21 mouse cellular contexts compared by ENCODE assay signal in genomic region chr13:102636032-102636431, GRCm38 (mm10). TPM values are rescaled to one million over a fixed set of nuclear protein-coding genes. Genes with fewer than 3 reads are reported as not detected.
DNase-seq lines count a peak whose midpoint lies in the region; ATAC-seq and TF ChIP-seq lines count a peak whose summit lies in the region.
"Had no signal": no experiment of that assay in that cellular context is flagged by ENCODE, and none has a peak within 500 bp of the region (broad histone marks: within the 10 kb centered on the region; RNA-seq: fewer than 3 reads in every experiment).

No protein-coding gene starts in this region.

- H3K9me3 ChIP-seq in forebrain, embryonic 15.5 days, result no peaks in the 10 kb centered on the region
- H3K9me3 ChIP-seq in forebrain, embryonic 10.5 days, result 0 out of 2 replicates have a peak, but pooled peaks cover 3% of the 10 kb centered on the region
- no peaks in the 10 kb centered on the region for H3K9me3 ChIP-seq in lung, embryonic 14.5 days (ENCODE audit: low read depth, low read length)
- H3K9me3 ChIP-seq in midbrain, embryonic 15.5 days, result no peaks in the 10 kb centered on the region
- H3K9me3 ChIP-seq in midbrain, embryonic 16.5 days (replicated peaks; ENCODE audit: control insufficient read depth, low read length, poor library complexity, severe bottlenecking), result no peaks in the 10 kb centered on the region
- H3K9me3 ChIP-seq: embryonic facial prominence, embryonic 13.5 days had no signal

- TF ChIP-seq CTCF in lung, embryonic 14.5 days (IDR thresholded peaks at IDR 0.05; ENCODE audit: low read depth), result no peak

- peak; percentile 29; the same call in 1 of the 2 replicates for ATAC-seq in forebrain, embryonic 15.5 days (replicated peaks)
- peak; percentile 55; the same call in 1 of the 2 replicates for ATAC-seq in lung, embryonic 14.5 days (ENCODE audit: insufficient read depth)
- ATAC-seq in midbrain, embryonic 15.5 days (replicated peaks), result peak; percentile 58; the same call in 1 of the 2 replicates
- no peak for ATAC-seq in midbrain, embryonic 16.5 days
- ATAC-seq: activated CD4-positive, CD25-positive, alpha-beta regulatory T cell, adult 4 months; forebrain, postnatal 0 days; hindbrain, embryonic 16.5 days; Patski had no signal

- no peak for DNase-seq in forebrain, embryonic 10.5 days (ENCODE audit: extremely low spot score, low spot score)
- peak; percentile 52 for DNase-seq in lung, embryonic 14.5 days
- DNase-seq in lung, postnatal 14 days, result no peak
- DNase-seq in gastrocnemius, postnatal 4 days (ENCODE audit: low spot score in 2 of 2), result no peak
- DNase-seq: adrenal gland, postnatal 14 days; cerebellum, adult 11-12 months; cerebellum, adult 9-10 months; cerebellum, postnatal 25 days; forebrain, postnatal 0 days; gastrocnemius, postnatal 14 days; heart, postnatal 10 days; heart, postnatal 4 days had no signal

- no peak overlapping the region for H3K4me3 ChIP-seq in forebrain, embryonic 15.5 days
- no peak overlapping the region for H3K4me3 ChIP-seq in forebrain, embryonic 10.5 days
- H3K4me3 ChIP-seq in lung, embryonic 14.5 days (ENCODE audit: low read depth, low read length), result no peak overlapping the region
- H3K4me3 ChIP-seq in midbrain, embryonic 15.5 days, result no peak overlapping the region
- H3K4me3 ChIP-seq in midbrain, embryonic 16.5 days (ENCODE audit: low read depth, low read length), result no peak overlapping the region
- H3K4me3 ChIP-seq: embryonic facial prominence, embryonic 13.5 days; hindbrain, embryonic 12.5 days had no signal

- H3K4me1 ChIP-seq in forebrain, embryonic 15.5 days, result peaks cover 9% of the 10 kb centered on the region; the same call in 1 of the 2 replicates
- H3K4me1 ChIP-seq in forebrain, embryonic 10.5 days, result peaks cover 17% of the 10 kb centered on the region
- peaks cover 4% of the 10 kb centered on the region; the same call in 1 of the 2 replicates for H3K4me1 ChIP-seq in lung, embryonic 14.5 days (ENCODE audit: insufficient read depth)
- H3K4me1 ChIP-seq in midbrain, embryonic 15.5 days, result 0 out of 2 replicates have a peak, but pooled peaks cover 5% of the 10 kb centered on the region
- peaks cover 4% of the 10 kb centered on the region; the same call in 1 of the 2 replicates for H3K4me1 ChIP-seq in midbrain, embryonic 16.5 days (ENCODE audit: control insufficient read depth, insufficient read depth, low read length)
- H3K4me1 ChIP-seq: embryonic facial prominence, embryonic 13.5 days; hindbrain, embryonic 12.5 days had no signal

- no peak overlapping the region for H3K9ac ChIP-seq in forebrain, embryonic 15.5 days (replicated peaks)
- H3K9ac ChIP-seq in lung, embryonic 14.5 days, result no peak overlapping the region
- no peak overlapping the region for H3K9ac ChIP-seq in midbrain, embryonic 15.5 days
- H3K9ac ChIP-seq in midbrain, embryonic 16.5 days (ENCODE audit: low read depth, low read length), result no peak overlapping the region
- H3K9ac ChIP-seq: embryonic facial prominence, embryonic 13.5 days; forebrain, postnatal 0 days; hindbrain, embryonic 12.5 days had no signal

- no peaks in the 10 kb centered on the region for H3K36me3 ChIP-seq in forebrain, embryonic 15.5 days
- H3K36me3 ChIP-seq in forebrain, embryonic 10.5 days (replicated peaks), result no peaks in the 10 kb centered on the region
- H3K36me3 ChIP-seq in lung, embryonic 14.5 days (ENCODE audit: insufficient read depth), result no peaks in the 10 kb centered on the region
- no peaks in the 10 kb centered on the region for H3K36me3 ChIP-seq in midbrain, embryonic 15.5 days (replicated peaks)
- no peaks in the 10 kb centered on the region for H3K36me3 ChIP-seq in midbrain, embryonic 16.5 days (ENCODE audit: control insufficient read depth, insufficient read depth, low read length)
- H3K36me3 ChIP-seq: embryonic facial prominence, embryonic 13.5 days; hindbrain, embryonic 12.5 days had no signal

- WGBS in forebrain, embryonic 15.5 days, result 60% methylated on average over 8 of the region's 8 CpGs
- 79% methylated on average over 8 of the region's 8 CpGs for WGBS in forebrain, embryonic 10.5 days
- 41% methylated on average over 8 of the region's 8 CpGs for WGBS in lung, embryonic 14.5 days
- 45% methylated on average over 8 of the region's 8 CpGs for WGBS in midbrain, embryonic 15.5 days
- 51% methylated on average over 8 of the region's 8 CpGs for WGBS in midbrain, embryonic 16.5 days

- H3K27ac ChIP-seq in forebrain, embryonic 15.5 days (replicated peaks), result no peak overlapping the region
- no peak overlapping the region for H3K27ac ChIP-seq in forebrain, embryonic 10.5 days
- H3K27ac ChIP-seq in lung, embryonic 14.5 days (ENCODE audit: low read depth), result no peak overlapping the region
- H3K27ac ChIP-seq in midbrain, embryonic 15.5 days, result no peak overlapping the region
- no peak overlapping the region for H3K27ac ChIP-seq in midbrain, embryonic 16.5 days (ENCODE audit: low read length)
- H3K27ac ChIP-seq: embryonic facial prominence, embryonic 13.5 days; hindbrain, embryonic 12.5 days had no signal

- no peaks in the 10 kb centered on the region for H3K27me3 ChIP-seq in forebrain, embryonic 15.5 days
- H3K27me3 ChIP-seq in forebrain, embryonic 10.5 days (ENCODE audit: poor library complexity, severe bottlenecking), result no peaks in the 10 kb centered on the region
- no peaks in the 10 kb centered on the region for H3K27me3 ChIP-seq in lung, embryonic 14.5 days (ENCODE audit: insufficient read depth, low read length)
- H3K27me3 ChIP-seq in midbrain, embryonic 15.5 days (replicated peaks), result peaks cover 7% of the 10 kb centered on the region
- no peaks in the 10 kb centered on the region for H3K27me3 ChIP-seq in midbrain, embryonic 16.5 days (ENCODE audit: control insufficient read depth, insufficient read depth, low read depth, low read length)
- H3K27me3 ChIP-seq: CH12.LX; embryonic facial prominence, embryonic 13.5 days; hindbrain, embryonic 12.5 days; Patski had no signal

- no peak overlapping the region for H3K4me2 ChIP-seq in forebrain, embryonic 15.5 days (replicated peaks)
- no peak overlapping the region for H3K4me2 ChIP-seq in lung, embryonic 14.5 days
- H3K4me2 ChIP-seq in midbrain, embryonic 15.5 days, result no peak overlapping the region
- no peak overlapping the region for H3K4me2 ChIP-seq in midbrain, embryonic 16.5 days (ENCODE audit: low read length)
- H3K4me2 ChIP-seq: embryonic facial prominence, embryonic 13.5 days; hindbrain, embryonic 12.5 days had no signal

RNA-seq across cellular contexts. Expression of gene Cd180, which starts 57.3 kb away (rescaled TPM):
- 0.19 and 0.23 TPM in 2 replicates for polyA plus RNA-seq in forebrain, embryonic 15.5 days (2015; fragmentation: Nextera tagmentation; extraction: Ambion mirVana)
- polyA plus RNA-seq in forebrain, embryonic 10.5 days (2016; fragmentation: Nextera tagmentation; extraction: Ambion mirVana), result 0.06 and 0.07 TPM in 2 replicates
- 0.64 and 0.84 TPM in 2 replicates for polyA plus RNA-seq in lung, embryonic 14.5 days (2014; fragmentation: Nextera tagmentation; extraction: Ambion mirVana)
- 0.28 and 0.63 TPM in 2 replicates for polyA plus RNA-seq in midbrain, embryonic 15.5 days (2015; fragmentation: Nextera tagmentation; extraction: Ambion mirVana)
- polyA plus RNA-seq in midbrain, embryonic 16.5 days (2015; fragmentation: Nextera tagmentation; extraction: Ambion mirVana), result 0.58 and 0.94 TPM in 2 replicates
- total RNA-seq in gastrocnemius, postnatal 4 days (2021), result 1 to 10 TPM; 1.8 to 2.0 TPM
- polyA plus RNA-seq: Patski had no signal
